Mouse (Mus musculus): ENCODE results near the gene Mup19. TPM values are rescaled to one million over a fixed set of nuclear protein-coding genes. Genes with fewer than 3 reads are reported as not detected.

The Mup19 gene
- polyA plus RNA-seq (2014; fragmentation: Illumina TruSeq; extraction: RNeasy Lipid Tissue Mini Kit (QIAGEN cat#74804); ENCODE audit: low read depth, low replicate concordance), result not detected

DNA sequence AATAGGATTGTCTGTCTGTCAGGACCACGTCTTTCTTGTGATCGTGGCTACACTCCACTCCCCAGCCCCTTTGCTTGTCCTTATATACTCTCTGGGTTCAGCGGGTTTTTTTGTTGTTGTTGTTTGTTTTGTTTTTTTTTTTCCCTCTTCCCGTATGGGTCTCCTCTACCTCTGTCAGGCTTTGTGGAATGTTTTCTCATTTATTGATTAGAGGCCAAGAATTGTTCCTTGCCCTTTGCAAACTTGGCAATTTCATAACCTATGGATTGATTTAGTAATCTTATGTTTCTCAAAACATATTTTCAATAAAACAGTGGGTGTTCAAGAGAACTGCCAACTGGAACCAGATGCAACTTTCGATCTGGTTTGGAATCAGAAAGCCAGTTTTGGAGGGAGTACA, at the start of gene Mup19:
Gene Mup19, minus strand, starts transcription at position 101 of the 400 bp plus-strand sequence.

Other genes starting within 250 kb of the Mup19 start
- not detected for gene Mup17, start 186.4 kb downstream of the Mup19 start, polyA plus RNA-seq (2014; fragmentation: Illumina TruSeq; extraction: RNeasy Lipid Tissue Mini Kit (QIAGEN cat#74804); ENCODE audit: low read depth, low replicate concordance)
- gene Mup18, start 108.1 kb downstream of the Mup19 start, polyA plus RNA-seq (2014; fragmentation: Illumina TruSeq; extraction: RNeasy Lipid Tissue Mini Kit (QIAGEN cat#74804); ENCODE audit: low read depth, low replicate concordance), result not detected
- not detected for gene Mup5, start 53.0 kb upstream of the Mup19 start, polyA plus RNA-seq (2014; fragmentation: Illumina TruSeq; extraction: RNeasy Lipid Tissue Mini Kit (QIAGEN cat#74804); ENCODE audit: low read depth, low replicate concordance)

Measured in adrenal gland, adult 10 weeks (tissue).